Mouse (Mus musculus) right cerebral cortex, postnatal 14 days (tissue): ENCODE results near the gene Git2.

Source experiments
- DNase-seq: peaks from one replicate; pipeline ENCODE4 v3.0.0; 2022

Gene Git2

DNA sequence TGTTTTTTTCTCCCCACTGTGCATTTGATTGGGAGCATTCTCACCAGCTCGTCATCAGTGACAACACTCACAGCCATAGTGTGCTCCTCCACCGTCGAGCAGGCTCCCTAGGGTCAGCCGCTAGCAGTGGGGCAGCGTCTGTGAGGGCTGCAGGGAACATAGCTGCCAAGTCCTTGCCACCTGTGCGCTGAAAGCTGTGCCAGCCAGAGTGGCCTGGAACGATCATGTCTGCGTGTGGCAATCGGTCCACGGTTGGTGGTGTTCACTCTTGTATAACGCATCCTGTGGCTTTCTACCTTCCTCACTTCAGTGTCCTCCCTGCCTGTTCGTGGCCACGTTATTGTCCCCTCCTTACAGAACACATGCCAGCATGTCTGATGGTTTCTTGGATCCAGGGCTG lies 56.8 kb downstream of the Git2 start:
- no peak for DNase-seq

- DNase-seq: no peak
These were observed 57.4 kb downstream of the Git2 start for GRCm38 (mm10) chr5:114717937-114718336.

GRCm38 (mm10) chr5:114717292-114717691 lies 58.0 kb downstream of the Git2 start:
- DNase-seq: no peak

DNA sequence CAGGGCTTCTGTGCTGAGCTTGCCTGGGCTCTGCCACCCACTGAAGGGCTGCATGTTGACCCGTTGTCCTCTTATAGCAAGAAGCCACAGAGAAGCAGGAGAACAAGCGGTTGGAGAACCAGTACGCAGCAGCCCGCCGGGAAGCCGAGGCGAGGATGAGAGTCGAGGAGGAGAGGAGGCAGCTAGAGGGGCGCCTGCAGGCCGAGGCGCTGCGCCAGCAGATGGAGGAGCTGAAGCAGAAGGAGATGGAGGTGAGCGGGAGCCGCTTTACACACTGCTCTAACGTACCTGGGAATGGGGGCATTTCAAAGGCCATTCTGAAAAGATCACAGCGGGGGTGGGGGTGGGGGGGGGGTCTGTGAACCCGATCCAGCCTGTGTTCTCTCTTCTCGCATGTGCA lies 60.8 kb downstream of the Git2 start:
- no peak for DNase-seq

DNA sequence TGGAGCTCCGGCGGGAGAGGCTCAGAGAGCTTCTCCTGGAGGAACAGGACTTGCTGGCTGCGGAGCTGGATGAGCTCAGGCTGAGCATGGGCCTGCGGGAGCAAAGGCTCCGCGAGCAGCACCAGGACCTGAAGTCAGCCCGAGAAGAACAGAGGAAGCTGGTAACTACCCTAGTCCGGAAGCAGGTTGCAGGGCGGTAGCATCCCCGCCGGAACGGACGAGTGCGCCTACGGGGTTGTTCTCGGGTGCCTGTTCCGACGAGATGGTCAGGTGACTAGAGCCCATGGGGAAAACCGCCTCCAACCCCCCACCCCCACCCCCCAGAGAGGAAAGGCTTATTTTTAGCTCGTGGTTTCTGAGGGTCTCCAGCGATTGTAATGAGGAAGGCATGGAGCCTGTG lies 66.0 kb downstream of the Git2 start:
- DNase-seq: no peak

GRCm38 (mm10) chr5:114708491-114708890 lies 66.8 kb downstream of the Git2 start:
- DNase-seq: no peak

- peak; percentile 95 for DNase-seq
These were observed 67.8 kb downstream of the Git2 start, which contains the start of gene Tchp for GRCm38 (mm10) chr5:114707265-114708068. Gene Tchp (plus strand): TSS chr5:114707760.

DNA sequence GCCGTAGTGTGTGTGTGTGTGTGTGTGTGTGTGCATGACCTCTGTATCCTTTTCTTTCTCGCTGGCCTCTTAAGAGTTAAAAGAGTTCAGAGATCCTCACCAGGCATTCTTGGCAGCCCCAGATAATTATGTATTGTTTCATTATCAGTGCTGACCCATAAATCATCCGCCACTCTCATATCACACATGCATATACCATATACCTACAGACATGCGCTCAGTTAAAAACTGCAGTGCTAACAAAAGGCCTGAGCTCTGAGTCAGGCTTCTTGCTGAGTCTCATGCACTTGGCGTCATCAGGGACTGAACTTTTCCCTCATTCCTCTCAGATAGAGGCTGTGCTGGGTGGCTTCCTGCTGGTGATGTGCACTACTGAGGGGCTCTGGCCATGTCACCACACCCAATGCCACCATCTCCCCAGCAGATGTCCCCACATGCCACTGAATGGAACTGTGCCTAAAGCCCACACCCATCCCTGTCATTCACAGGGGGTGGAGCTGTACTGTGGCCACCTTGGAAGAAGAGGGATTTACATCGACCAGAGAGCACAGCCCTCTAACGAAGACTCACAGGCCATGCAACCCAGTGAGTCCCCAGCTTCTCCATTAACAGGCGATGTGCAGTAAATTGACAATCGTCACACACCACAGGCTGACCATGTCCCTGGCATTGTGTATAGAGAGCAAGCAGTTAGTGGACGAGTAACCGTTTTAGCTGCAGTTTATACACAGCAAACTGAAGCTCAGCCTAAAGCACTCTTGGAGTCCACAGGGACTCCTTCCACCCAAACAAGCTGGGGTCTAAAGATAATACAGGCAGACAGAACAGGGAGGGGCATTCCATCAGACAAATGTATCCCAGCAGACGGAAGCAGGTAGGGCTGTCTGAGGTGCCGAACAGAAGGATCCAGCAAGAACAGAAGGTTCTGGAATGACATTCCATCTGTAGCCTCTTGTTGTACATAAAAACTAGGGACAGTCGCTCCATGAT lies 72.6 kb downstream of the Git2 start:
- DNase-seq: no peak

GRCm38 (mm10) chr5:114699015-114699414 lies 76.3 kb downstream of the Git2 start:
- no peak for DNase-seq

DNA sequence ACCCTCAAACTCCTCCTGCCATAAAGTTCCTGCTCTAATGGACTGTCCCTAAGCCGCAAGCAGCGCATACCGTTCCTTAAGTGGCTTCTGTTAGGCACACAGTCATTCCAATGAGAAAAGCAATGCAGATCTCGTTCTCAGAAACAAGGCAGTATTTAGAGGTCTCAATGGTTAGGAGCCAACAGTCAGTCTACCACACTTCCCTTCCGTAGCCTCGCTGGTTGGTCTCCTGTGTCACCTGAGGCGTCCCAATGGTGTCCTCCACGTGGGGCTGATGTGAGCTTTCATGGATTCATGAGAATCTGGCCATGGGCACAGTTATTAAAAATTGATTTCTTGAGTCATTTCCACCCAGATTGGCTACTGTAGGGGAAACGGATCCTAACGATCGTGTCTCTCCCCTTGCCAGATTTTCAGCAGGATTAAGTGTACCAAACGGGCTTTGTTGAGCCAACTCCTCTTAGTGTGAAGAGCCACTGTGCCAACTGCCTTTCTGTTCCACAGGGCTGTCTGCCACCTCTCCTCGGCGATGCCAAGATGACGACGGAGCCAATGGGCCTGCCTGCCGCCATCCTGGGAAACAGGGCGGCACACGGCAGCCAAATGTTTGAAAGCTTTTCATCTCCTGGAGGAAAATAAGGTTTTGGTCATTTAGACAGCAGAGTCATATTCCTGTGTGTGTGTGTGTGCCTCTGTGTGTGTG lies 77.1 kb downstream of the Git2 start:
- peak; percentile 69 for DNase-seq

GRCm38 (mm10) chr5:114696939-114697338 lies 78.4 kb downstream of the Git2 start:
- DNase-seq: no peak

DNA sequence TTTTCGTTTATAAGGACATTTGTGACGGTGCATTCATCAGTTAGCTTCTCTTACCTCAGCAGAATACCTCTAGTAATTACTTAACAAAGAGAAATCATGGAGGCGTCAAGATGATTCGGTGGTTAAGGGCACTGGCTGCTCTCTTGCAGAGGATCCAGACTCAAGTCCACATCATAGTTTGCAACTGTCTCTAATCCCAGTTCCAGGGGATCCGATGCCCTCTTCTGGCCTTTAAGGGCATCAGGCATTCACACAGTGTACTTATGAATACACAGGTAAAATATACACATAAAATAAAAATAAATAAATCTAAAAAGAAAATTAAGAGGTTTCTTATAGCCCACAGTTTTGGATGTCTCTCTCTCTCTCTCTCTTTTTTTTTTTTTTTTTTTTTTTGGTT lies 79.5 kb downstream of the Git2 start:
- DNase-seq: no peak

DNA sequence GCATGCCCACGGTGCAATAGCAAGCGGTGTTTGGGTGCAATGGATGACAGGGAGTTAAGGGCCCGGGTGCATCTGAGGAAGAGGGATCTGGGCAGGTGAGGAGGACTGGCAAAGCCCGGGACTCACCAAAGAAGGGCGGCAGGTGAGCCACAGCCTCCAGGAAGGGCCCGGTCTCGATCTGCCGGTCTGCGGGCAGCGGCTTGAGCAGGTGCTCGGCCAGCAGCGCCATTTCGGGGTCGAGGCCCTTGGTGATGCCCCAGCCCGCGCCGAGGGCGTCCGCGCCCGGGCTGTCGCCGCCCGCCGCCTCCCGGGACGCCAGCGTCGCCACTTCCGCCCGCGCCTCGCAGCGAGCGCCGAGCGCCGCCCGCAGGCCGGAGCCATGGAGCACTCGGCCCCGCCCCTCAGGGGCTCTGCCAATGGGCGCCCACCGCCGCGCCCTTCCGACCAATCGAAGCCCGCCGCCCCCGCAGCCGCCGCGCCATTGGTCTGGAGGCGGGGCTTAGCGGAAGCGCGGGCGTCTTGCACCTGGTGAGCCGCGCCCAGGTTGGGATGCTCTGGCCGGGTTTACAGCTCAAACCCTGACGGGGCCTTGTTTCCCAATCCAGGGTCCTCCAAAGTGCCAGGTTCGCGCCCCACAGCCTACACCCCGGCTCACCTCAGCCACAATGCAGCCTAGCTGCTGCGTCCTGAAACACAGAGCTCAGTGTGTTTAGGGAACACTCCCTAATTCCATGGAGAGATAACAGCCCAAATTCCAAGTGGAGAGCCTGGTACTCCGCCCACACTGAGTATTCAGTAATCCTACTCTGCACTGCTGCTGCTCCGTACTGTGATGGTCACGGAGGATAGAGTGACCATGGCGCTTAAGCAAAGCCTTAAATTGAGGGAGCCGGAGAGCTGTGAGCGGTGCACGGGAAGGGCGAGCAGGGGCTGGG lies 84.4 kb downstream of the Git2 start, which contains the start of gene Gltp:
Gltp (minus strand) TSS at position 352 of the 935 bp plus-strand sequence.
- DNase-seq: peak; percentile 94

GRCm38 (mm10) chr5:114689700-114690366 lies 85.5 kb downstream of the Git2 start:
- DNase-seq: no peak

DNA sequence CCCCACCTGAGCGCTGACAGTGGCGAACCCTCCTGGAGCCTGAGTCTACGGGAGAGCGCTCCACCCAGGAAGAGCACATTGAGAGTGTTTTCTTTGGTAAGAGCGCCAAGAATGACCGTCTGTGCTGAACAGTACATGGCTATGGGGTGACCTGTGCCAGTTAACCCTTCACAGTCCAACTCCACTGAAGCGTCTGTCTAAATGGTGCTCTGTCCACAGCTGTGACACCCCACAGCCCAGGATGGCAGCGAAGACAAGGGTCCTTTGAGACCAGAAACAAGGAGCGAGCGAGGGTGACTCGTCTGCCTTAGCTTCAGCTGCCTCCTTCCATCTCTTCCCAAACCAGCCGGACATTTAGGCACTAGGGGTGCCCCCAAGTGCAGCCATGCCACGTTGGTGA lies 86.6 kb downstream of the Git2 start:
- DNase-seq: no peak

- no peak for DNase-seq
These were observed 87.4 kb downstream of the Git2 start for GRCm38 (mm10) chr5:114687901-114688300.

GRCm38 (mm10) chr5:114686726-114687210 lies 88.5 kb downstream of the Git2 start:
- DNase-seq: no peak

DNA sequence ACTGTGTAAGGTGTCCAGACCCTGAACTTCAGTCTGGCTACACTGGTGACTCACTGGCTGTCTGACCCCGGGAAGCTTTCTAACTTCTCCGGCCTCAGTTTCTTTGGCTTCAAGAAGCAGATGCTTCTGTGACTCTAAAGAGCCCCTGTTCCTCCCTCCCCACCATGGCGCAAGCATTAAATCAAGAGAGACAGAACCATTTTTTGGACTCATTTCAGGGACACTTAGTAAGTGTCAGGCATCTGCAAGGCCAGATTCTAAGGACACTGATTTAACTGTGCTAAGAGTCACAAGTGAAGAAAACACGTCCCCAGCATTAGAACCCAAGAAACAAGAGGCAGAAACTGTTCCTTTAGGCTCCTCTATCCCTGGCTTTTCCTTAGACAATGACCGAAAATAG lies 89.3 kb downstream of the Git2 start:
- no peak for DNase-seq

DNA sequence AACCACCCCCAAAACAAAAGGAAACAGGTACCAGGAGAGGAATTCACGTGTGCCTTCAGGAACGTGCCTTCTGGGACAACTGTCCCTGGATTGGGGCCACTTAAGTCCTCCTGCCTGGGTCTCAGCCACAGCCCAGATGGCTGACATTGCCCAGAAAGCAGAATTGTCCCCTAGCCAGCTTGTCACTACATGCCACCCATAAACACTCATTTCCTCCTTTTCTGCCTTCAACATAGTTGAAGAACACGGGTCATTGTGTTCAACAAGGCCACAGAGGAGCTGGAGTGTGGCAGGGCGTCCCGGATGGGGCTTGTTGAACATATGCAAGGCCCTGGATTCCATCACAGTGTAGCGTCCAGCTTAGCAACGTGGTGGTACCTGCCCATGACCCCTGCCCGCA lies 93.6 kb downstream of the Git2 start:
- DNase-seq: no peak

- DNase-seq: no peak
These were observed 94.5 kb downstream of the Git2 start for GRCm38 (mm10) chr5:114680676-114681285.
